Mouse (Mus musculus) gastrocnemius, postnatal 36 days (tissue): ENCODE measurements around the gene Chchd10. TPM values are rescaled to one million over a fixed set of nuclear protein-coding genes. Genes with fewer than 3 reads are reported as not detected.
"Not testable (repeated sequence)": the region's sequence is repeated elsewhere in the genome, so short reads cannot be mapped to it uniquely, and the experiment has no call there.

Experiments
- DNase-seq, 2 experiments: peaks; one replicate each; pipeline ENCODE4 v3.0.0; 2022
- intact Hi-C: fragments of 180-260 bp; cut with DNase I; formaldehyde crosslinking; loops from one replicate; pipeline ENCODE4 v1.15.1; 2025
- long read RNA-seq, 2 experiments: library from polyadenylated mRNA; stranded (forward); transcript quantifications; one replicate each; pipeline ENCODE4 v2.0.0; 2021
- total RNA-seq, 2 experiments: library from RNA; stranded (reverse); gene quantifications; 2 replicates each; pipeline ENCODE4 v1.2.3; 2021

The Chchd10 gene
- 1,000 to 10,000 TPM; 1,320 to 1,585 TPM for total RNA-seq
- long read RNA-seq, experiment 1, transcript Chchd10-201 (4 exons, 939 nt): major isoform, 2,660 of 2,782 reads
- long read RNA-seq, experiment 1, transcript Chchd10-202 (2 exons, 405 nt): minor isoform, 19 of 2,782 reads
- long read RNA-seq, experiment 1, partial matches to known transcripts: 88 of 2,782 reads
- long read RNA-seq, experiment 1, other reads (novel, unspliced or antisense): 15 of 2,782 reads
- long read RNA-seq, experiment 2, transcript Chchd10-201 (4 exons, 939 nt): major isoform, 2,550 of 2,655 reads
- long read RNA-seq, experiment 2, transcript Chchd10-202 (2 exons, 405 nt): minor isoform, 20 of 2,655 reads
- long read RNA-seq, experiment 2, partial matches to known transcripts: 78 of 2,655 reads
- long read RNA-seq, experiment 2, other reads (novel, unspliced or antisense): 7 of 2,655 reads

DNA sequence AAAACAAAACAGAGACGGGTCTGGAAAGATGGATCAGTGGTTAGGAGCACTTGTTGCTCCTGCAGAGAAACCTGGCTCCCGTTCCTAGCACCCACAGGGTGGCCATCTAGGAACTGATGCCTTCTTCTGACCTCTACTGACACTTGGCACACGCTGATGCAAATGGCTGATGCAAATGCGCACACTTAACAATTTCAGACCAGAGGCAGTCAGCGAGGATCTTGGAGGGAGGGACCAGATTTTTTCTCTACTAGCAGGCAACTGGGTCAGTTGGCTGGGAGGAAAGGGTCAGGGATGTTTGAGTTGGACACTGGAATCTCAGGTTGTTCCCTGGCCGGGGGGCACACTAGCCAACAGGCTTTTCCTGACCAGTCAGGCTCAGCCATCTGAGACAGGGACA, at the start of gene Chchd10:
TSS of gene Chchd10 (plus strand) at position 240 of the 400 bp plus-strand sequence.
- DNase-seq: no peak
- intact Hi-C loops: no loop called here

DNA sequence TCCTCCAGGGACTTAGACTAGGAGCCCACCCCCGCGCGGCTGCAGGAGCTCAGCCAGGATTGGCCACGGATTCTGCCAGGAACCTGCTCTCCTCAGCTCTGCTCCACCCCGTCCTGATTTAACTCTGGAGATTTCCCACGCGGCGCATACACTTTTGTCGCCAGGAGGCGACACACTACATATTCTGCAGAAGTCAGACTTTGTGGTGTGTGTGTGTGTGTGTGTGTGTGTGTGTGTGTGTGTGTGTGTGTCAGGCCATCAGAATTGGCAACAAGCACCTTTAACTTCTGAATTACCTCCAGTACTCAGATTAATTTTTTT, 49.7 kb upstream of the Chchd10 start:
- DNase-seq: peak; percentile 57 to 66

DNA sequence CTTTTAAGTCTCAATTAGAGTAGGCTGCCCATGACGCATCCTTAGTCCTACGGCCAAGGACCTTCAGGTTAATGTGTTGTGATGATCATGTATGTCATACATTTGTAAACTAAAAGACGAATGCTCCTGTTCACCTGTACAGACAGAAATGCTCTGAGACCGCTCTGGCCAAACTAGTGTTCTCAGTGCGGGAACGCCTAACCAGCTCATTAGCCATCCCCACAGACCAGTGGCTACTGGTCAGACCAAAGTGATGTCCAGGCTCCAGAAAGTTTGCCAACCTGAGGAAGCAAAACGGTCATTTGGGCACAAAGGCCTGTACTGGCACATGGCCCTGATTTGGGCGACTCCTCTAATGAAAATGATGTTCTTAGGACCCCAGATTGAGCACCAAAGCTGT, 48.2 kb upstream of the Chchd10 start:
- intact Hi-C loops: loop anchor here (5.0 kb wide), 1 partner anchor 68 kb away; the partner anchor contains the start of gene Gm5134
- DNase-seq: no peak

More for the DNA sequence above, 49.7 kb upstream of the Chchd10 start:
- intact Hi-C loops: loop anchor here (5.0 kb wide), 1 partner anchor 69 kb away; the partner anchor contains the start of gene Gm5134

DNA sequence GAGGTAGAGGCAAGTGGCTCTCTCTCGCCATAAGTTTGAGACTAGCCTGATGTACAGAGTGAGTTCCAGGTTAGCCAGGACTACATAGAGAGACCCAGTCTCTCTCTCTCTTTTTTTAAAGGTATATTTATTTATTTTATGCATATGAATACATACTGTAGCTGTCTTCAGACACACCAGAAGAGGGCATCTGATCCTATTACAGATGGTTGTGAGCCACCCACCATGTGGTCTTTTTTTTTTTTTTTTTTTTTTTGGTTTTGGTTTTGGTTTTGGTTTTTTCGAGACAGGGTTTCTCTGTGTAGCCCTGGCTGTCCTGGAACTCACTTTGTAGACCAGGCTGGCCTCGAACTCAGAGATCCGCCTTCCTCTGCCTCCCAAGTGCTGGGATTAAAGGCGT, 45.4 kb upstream of the Chchd10 start:
- intact Hi-C loops, DNase-seq: not testable (repeated sequence)

DNA sequence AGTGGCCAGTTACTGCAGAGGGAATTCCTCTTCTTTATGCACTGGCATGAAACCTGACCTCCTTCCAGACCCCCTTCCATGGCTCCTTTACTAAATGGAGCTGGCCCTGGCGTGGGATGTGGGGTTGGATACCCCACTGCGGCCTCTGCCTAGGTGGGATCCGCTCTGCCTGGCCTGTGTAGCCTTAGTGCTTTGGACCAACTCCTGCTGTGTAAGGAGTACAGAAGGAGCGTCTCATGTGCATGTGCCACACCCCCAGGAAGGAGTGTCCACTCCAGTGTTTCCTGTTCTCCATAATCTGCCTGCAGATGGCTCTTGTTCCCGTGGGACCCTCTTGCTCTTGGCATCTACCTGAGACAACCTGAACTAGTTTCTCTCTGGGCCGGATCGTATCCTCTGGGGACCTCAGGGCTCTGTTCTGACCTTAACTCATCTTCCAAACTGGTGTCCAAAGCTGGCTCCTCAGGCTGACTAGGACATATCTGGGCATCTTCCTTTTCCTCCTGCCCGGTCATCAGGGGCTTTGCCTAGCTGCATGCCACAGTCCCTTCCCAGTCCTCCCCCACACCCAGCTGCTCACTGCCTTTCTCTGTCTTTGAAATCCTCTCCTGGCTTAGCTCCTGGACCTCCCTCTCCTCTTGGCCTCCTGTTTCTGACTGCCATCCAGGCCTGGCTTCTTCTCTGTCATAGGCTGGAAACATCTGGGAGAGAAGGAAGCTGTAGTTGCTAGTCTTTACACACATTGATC, 43.4 kb upstream of the Chchd10 start:
- intact Hi-C loops: no loop called here
- no peak for DNase-seq

DNA sequence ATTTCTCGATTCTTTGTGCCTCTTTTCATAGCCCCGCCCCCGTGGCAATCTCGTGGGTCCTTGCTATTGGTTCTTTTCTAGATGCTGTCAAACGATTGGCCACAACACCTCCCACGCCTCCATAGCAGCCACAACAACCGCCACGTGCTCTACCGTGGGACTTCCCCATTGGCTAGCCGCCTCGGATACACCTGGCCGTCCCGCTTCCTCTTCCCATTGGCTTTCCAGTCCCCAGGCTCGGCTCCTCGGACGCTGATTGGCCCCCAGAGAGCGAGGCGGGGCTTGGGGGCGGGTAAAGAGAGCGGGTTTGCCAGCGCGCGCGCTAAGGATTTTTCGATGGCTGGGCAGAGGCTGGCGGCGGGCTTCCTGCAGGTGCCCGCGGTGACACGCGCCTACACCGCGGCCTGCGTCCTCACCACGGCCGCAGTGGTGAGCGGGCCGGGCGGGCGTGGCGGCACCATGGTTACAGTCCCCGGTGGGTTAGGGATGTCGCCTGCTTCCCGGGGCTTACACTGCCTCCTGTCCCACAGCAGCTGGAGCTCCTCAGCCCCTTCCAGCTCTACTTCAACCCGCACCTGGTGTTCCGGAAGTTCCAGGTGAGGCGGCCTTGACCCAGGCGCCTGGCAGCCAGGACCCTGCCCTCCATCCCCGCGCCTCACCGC, 39.7 kb upstream of the Chchd10 start, which contains the start of gene Derl3:
TSS of gene Derl3 (plus strand) at position 325 of the 662 bp plus-strand sequence.
- DNase-seq: peak; percentile 75 to 76
- intact Hi-C loops: no loop called here

DNA sequence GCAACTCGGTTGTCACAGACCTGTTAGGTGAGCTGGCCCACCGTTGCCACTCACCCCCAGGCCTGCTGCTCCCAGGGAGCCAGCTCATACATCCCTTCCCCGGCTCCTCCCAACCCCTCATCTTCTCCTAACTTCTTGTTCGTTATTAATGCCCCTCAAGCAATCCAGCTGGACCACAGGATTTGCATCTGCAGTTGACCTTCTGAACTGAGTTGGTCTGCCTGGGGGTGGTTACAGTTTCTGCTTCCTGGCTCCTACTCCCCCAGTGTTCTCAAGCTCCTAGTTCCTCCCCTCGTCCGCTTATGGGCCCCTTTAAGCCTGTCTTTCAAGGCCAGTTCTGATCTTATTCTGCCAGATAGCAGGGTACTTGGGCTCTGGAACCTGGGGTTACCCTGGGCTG, 38.3 kb upstream of the Chchd10 start:
- no peak for DNase-seq
- intact Hi-C loops: no loop called here

DNA sequence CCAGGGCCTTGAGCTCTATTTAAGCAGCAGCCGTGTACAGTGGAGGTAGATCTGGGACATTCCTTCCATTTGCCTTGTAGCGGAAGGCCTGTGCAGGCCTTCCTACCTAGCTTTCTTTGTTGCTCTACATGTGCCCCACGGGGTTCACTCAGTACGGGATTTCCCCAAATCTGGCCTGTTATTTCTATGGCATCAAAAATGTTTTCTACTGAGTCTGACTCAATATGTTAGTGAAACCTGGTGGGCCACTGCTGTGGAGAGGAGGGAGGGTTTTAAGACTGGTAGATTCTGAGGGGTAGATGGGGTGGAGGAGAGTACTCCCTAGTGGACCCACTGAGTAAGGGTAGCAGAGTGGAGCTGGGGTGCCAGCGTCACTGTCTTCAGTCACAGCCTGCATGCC, 37.2 kb upstream of the Chchd10 start:
- DNase-seq: no peak
- intact Hi-C loops: no loop called here

DNA sequence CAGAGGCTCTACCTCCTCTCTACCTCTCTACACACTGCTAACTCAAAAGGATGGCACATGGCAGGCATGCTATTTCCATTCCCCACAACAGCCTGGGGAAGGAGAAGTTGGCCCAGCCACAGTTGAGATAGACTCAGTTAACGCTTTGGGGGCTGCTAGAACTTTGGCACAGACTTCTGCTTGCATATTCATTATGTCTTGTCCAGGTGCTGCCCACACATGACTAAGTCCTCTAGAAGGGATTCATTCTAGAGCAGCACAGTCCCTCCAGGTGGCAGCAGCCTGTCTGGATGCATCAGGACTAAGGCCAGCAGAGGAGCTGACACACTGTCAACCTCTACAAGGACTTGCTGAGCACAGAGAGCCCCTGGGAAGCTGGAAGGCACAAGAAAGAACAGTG, 36.7 kb upstream of the Chchd10 start:
- intact Hi-C loops: no loop called here

DNA sequence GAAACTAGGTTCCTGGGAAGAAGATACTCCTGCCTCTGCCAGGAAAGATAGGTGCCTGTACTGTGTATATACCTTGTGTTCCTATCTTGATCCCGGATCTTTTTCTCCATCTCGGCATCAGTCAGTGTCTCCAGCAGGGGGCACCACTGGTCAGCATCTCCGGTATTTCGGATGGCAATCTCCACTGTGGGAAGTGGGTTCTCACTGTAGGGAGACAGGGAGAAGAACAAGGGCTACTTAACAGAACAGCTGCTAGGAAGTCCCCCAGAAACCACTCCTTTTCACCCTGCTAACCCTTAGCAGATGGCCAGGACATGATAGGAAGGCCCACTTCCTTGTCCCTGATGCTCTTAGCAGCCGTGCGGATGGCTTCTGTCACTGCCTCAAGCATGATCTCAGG, 35.6 kb upstream of the Chchd10 start:
- intact Hi-C loops: loop anchor here (1.0 kb wide), 1 partner anchor 52 kb away; no protein-coding TSS in a partner anchor
- DNase-seq: peak; percentile 76 to 78

More for the DNA sequence above, 36.7 kb upstream of the Chchd10 start:
- no peak for DNase-seq

DNA sequence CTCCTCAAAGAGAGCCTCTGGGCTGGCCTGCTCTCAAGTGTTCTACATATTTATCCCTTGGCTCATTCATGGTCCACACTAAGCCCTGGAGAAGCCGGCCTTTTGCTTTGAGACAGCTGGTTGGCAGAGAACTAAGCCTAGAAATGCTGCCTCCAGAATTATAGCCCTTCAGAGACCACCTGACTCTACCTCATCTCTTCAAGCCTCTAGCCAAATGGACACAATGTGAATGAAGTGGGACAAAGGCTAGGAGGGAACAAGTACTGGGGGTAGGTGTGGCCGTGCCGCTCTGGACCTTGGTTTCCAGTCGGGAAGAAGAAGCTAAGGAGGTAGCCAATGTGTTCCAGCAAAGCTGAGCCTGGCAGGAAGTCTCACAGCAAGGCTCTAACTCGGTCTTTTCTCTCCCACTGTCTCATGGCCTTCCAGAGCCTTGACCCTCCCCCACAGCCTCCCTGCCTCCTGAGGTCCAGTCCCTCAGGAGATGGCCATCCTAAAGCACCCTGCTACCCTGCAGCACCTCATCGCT, 34.8 kb upstream of the Chchd10 start:
- intact Hi-C loops: loop anchor here (2.0 kb wide), 1 partner anchor 25 kb away; no protein-coding TSS in a partner anchor
- DNase-seq: no peak

DNA sequence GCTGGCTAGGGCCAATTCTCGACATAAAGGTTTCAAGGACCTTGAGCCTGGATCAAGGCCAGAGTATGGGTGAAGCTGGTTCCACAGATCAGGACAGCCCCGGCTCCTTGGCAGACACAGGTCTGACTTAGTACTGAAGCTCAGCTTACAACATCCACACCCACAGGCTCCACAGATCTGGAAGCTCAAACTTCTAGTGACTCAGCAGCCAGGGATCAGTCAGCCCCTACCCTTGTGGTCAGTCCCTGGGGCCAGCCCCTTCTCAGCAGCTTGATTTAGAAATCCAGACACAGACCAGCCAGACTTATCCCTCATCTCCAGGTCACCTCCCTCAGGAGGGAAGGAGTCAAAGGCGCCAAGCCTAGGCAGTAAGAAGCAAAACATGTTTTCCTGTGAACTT, 34.1 kb upstream of the Chchd10 start:
- peak; percentile 63 to 70 for DNase-seq
- intact Hi-C loops: loop anchor here (2.0 kb wide), 1 partner anchor 24 kb away; no protein-coding TSS in a partner anchor

DNA sequence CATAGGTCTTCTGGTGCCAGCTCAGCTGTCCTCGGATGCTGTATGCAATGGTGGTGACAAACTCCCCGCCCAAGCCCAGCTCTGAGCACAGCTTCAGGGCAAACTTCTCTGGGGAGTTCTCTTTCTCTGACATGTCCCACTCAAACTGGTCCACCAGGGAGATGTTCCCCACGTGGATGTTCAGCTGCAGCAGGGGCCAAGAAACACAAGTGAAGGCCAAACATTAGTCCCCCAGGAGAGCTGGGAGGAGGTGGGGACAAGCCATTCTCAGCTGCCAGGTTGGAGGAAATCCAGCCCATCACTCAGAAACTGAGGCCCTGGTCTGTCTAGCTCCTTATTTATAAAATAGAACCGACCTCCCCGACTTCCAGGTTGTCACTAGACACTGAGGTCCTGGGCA, 28.5 kb upstream of the Chchd10 start:
- intact Hi-C loops: no loop called here
- DNase-seq: no peak

DNA sequence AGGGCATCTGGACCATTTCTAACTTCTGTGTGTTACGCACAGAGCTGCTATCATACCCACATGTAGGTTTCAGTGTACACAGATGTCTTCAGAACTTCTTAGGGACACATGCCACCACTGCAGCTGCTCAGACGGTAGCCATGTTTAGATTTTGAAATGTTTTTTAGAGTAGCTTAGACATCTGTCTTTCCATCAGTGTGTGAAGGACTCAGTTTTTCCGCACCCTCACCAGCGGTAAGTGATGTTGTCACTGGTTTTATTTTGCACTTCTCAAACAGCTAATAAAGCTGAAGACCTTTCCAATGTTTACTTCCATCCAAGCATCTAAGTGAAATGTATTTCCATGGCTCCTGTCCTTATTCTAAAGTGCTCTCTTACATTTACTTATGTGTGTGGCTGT, 26.0 kb upstream of the Chchd10 start:
- no peak for DNase-seq

DNA sequence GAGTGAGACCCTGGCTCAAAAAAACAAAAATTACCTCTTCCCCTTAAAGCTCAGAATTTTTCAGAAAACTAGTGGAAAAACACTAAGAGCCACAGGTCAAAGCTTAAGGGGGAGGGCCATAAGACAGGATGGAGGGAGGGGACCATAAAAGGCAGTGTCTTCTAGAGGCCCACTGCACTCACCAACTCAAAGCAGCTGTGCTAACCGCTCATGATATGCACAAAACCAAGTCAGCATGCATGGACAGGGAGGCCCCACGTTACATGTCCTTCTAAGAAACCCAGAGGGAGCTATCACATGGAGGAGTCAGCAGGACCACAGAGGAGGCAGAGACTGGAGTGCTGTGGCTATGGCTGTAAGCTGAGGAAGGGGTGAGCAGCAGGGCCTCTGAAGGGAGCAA, 22.2 kb upstream of the Chchd10 start:
- intact Hi-C loops: no loop called here
- DNase-seq: no peak

More for the DNA sequence above, 26.0 kb upstream of the Chchd10 start:
- intact Hi-C loops: no loop called here

DNA sequence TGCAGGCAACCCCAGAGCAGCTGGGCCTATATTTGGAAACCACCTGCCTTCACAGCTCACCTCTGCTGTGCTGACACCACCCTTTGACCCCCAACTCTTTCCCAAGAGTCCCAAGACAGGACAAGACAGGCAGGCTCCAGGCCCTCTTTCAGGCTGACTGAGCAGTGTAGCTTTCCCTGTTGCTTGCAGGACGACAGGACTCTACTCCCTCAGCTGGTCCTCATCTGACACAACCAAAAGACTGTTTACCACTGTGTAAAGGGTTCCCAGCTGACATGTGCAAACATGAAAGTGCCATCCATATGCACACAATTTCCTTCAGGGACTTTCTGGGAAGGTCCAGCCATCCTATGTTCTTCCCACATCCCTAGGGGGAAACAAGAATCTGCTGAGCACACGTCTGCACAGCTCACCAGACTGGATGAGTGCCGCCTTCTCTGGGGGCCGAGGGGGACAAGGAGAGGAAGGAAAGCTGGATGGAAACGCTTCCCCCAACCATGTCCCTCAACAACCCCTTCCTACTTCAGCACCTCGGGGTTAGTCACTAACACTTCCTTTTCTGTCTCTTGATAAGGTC, 19.8 kb upstream of the Chchd10 start:
- DNase-seq: no peak
- intact Hi-C loops: no loop called here

DNA sequence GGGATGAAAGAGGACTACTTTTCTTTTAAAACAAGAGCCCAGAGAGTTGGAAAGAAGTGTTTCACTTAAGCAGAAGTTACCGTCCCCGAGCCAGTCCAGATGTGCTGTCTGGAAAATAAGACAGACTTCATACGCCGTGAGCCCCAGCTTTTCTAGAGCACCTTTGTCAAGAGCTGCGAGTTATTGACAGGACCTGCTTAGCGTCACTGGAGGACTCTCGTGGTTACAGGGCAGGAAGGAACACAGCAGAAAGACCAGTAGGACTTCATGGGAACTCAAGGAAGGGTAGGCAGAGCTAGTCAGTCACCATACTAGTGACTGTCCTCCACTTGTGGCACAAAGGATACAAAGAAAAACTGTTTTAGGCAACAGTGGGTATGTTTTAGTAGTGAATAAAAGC, 17.4 kb upstream of the Chchd10 start:
- intact Hi-C loops: no loop called here
- no peak for DNase-seq

DNA sequence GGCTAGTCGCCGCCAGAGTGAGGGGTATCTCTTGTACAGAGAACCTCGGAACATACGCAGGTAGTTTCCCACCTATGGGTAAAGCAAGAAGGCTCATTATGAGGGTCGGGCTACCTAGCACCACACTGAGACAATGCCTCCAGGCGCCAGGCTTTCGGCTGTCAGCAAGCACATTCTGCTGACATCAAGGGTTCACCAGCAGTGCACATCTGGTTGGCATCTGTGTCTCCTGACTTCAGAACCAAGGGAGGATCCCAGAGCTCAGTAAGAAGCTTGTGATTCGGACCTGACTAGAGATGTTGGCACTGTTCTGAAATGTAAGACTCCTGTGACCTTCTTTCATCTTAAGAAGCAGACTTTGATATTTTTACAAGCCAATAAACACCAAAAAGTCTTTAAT, 16.1 kb upstream of the Chchd10 start:
- DNase-seq: no peak
- intact Hi-C loops: no loop called here

DNA sequence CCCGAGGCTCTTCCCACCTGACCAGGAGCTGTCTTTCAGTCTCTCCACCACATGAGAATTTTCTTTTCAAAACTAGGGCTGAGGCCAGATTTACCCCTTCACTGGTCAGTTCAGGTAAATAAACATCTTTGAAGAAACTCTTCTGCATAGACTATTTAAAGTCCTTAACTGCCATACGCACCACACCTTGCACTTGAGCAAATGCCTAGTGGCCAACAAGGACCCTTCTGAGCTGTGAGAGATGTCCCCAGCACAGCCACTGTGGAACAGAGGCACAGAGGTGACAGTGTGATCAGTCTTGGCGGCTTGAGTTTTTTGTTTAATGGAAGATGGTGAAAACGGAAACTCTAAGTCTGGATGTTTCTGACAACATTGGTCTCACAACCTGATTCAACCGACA, 13.9 kb upstream of the Chchd10 start:
- intact Hi-C loops: no loop called here

DNA sequence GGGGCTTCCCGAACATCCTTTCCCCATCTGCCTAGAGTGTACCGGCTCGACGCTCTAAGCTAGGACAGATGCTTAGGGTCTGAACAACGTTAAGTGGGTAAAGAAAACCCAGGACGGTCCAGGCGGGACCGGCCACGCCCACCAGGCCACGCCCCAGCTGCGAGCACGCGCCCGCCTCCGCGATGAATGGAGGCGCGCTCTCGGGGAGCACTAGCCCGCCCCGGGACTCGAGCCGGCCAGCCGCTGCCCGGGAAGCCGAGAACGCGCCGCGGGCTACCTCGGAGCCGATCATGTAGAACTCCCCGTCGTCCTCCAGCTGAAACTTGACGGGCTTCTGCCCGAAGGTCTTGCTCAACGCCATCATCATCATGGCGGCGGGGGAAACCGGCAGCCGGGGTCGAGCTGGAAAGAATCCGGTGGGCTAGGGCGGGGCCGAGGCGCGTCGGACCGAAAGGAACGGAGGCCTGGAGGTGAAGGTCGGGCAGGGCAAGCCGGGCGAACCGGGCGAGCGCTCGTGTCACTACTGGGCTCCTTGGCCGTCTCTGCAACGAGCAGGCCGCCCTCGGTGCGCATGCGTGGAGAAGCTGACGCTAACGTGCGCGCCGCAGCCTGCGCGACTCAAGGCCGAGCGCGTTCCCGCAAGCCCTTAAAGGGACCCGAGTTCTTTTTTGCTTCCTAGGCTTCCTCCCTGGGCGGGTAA, 11.8 kb upstream of the Chchd10 start, which contains the start of gene Smarcb1:
TSS of gene Smarcb1 (minus strand) at position 592 of the 700 bp plus-strand sequence.
- DNase-seq: peak; percentile 91 to 95
- intact Hi-C loops: no loop called here

More for the DNA sequence above, 13.9 kb upstream of the Chchd10 start:
- DNase-seq: no peak
